Comparison of ENCODE assay signal across 8 mouse cellular contexts in the genomic region with DNA sequence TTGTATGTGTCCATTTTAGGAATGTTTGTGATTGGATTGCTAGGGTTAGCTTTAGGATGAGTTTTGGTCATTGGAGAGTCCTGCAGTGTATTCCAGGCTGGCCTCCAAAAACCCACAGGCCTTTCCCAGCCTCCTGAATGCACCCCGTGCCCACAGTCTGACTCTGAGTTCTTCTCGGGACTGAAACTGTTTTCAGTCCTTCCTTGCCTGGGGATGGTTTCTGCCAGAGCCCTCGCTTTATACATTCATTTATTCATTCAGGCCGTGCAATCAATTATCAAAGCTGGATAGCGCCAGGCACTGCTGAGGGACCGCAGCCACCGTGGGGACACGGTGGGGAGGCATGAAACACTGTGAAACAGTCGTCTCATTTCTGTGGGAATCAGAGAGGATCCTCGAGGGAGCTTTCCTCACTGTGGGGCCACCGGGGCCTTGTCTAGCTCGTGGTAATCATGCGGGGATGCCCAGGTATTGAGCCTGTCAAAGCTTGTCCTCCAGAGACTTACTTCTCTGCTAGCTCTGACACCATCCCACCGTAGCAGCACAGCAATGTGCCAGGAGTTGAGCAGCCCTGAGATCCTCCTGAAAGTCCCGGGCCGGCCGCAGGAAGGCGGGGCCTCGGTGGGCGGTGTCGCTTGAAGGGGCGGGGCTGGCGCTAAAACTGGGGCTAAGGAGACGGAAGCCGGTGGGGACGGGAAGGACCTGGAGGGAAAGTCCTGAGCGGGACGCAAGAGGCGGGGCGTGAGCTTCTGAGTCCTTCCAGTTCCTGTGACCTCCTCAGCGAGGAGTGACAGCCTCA. TPM values are rescaled to one million over a fixed set of nuclear protein-coding genes. Genes with fewer than 3 reads are reported as not detected.
DNase-seq lines count a peak whose midpoint lies in the region; ATAC-seq and TF ChIP-seq lines count a peak whose summit lies in the region.

No protein-coding gene starts in this region.

- peak overlapping the region; percentile 77 for H3K4me2 ChIP-seq in embryonic facial prominence, embryonic 11.5 days (ENCODE audit: low read depth, low read length)
- peak overlapping the region; percentile 90 for H3K4me2 ChIP-seq in liver, embryonic 16.5 days (ENCODE audit: low read depth, low read length)
- peak overlapping the region; percentile 60 for H3K4me2 ChIP-seq in neural tube, embryonic 11.5 days (ENCODE audit: low read depth)

- DNase-seq in 3T3-L1 (ENCODE audit: low read depth, low spot score) (peak; percentile 93), ZHBTc4 (ENCODE audit: low read depth, low spot score) (peak; percentile 98)
- DNase-seq in embryonic facial prominence, embryonic 11.5 days (ENCODE audit: low spot score): peak; percentile 93
- peak; percentile 97 for DNase-seq in heart, adult 8-10 months (ENCODE audit: low spot score)
- peak; percentile 97 for DNase-seq in kidney, adult 2 months
- peak; percentile 89 for DNase-seq in neural tube, embryonic 11.5 days (ENCODE audit: low spot score)

- WGBS in embryonic facial prominence, embryonic 11.5 days: 2% methylated on average over 31 of the region's 31 CpGs
- WGBS in kidney, adult 2 months: 4% methylated on average over 31 of the region's 31 CpGs
- WGBS in liver, embryonic 16.5 days (ENCODE audit: insufficient replicate concordance): 4% methylated on average over 31 of the region's 31 CpGs
- 2% methylated on average over 31 of the region's 31 CpGs for WGBS in neural tube, embryonic 11.5 days

- ATAC-seq in embryonic facial prominence, embryonic 11.5 days (replicated peaks; ENCODE audit: insufficient number of reproducible peaks, low FRiP score, low TSS enrichment, low read depth): peak; percentile 89
- peak; percentile 92 for ATAC-seq in liver, embryonic 16.5 days (ENCODE audit: low read depth)
- peak; percentile 72 for ATAC-seq in neural tube, embryonic 11.5 days (ENCODE audit: insufficient read depth, low FRiP score, low TSS enrichment)

- peak; percentile 85 for TF ChIP-seq POLR2A in kidney, adult 2 months (IDR thresholded peaks at IDR 0.05; ENCODE audit: low read depth, low read length)
- peak; percentile 44; the same call in 1 of the 2 replicates for TF ChIP-seq POLR2A in testis, adult 2 months (IDR thresholded peaks at IDR 0.05; ENCODE audit: control insufficient read depth, low read depth, low read length)

- H3K36me3 ChIP-seq in embryonic facial prominence, embryonic 11.5 days (replicated peaks; ENCODE audit: control insufficient read depth, insufficient read depth, low read depth, low read length): no peaks in the 10 kb centered on the region
- no peaks in the 10 kb centered on the region for H3K36me3 ChIP-seq in kidney, adult 2 months (ENCODE audit: control insufficient read depth, insufficient read depth, low read length)
- no peaks in the 10 kb centered on the region for H3K36me3 ChIP-seq in liver, embryonic 16.5 days (ENCODE audit: control insufficient read depth, insufficient read depth)
- H3K36me3 ChIP-seq in neural tube, embryonic 11.5 days (ENCODE audit: control insufficient read depth, insufficient read depth, low read length): no peaks in the 10 kb centered on the region
- no peaks in the 10 kb centered on the region for H3K36me3 ChIP-seq in testis, adult 2 months (ENCODE audit: control insufficient read depth, insufficient read depth, low read length)

- H3K4me1 ChIP-seq in embryonic facial prominence, embryonic 11.5 days (ENCODE audit: control insufficient read depth, insufficient read depth, low read length): no peaks in the 10 kb centered on the region
- no peaks in the 10 kb centered on the region for H3K4me1 ChIP-seq in kidney, adult 2 months (ENCODE audit: control insufficient read depth, insufficient read depth, low read length)
- peaks cover 7% of the 10 kb centered on the region for H3K4me1 ChIP-seq in liver, embryonic 16.5 days (ENCODE audit: control insufficient read depth, low read depth, low read length)
- peaks cover 5% of the 10 kb centered on the region; the same call in 1 of the 2 replicates for H3K4me1 ChIP-seq in neural tube, embryonic 11.5 days (ENCODE audit: control insufficient read depth, insufficient read depth, low read length)
- peaks cover 13% of the 10 kb centered on the region for H3K4me1 ChIP-seq in testis, adult 2 months (ENCODE audit: control insufficient read depth, insufficient read depth, low read length)

- H3K4me3 ChIP-seq in embryonic facial prominence, embryonic 11.5 days (ENCODE audit: low read depth, low read length): peak overlapping the region; percentile 45
- H3K4me3 ChIP-seq in kidney, adult 2 months (ENCODE audit: insufficient read depth, low read depth, low read length): peak overlapping the region; percentile 84
- peak overlapping the region; percentile 69 for H3K4me3 ChIP-seq in liver, embryonic 16.5 days (ENCODE audit: low read depth, low read length)
- H3K4me3 ChIP-seq in neural tube, embryonic 11.5 days (ENCODE audit: low read depth, low read length): peak overlapping the region; percentile 33
- H3K4me3 ChIP-seq in testis, adult 2 months (ENCODE audit: control insufficient read depth, low read depth, low read length): peak overlapping the region; percentile 83

- H3K9ac ChIP-seq in embryonic facial prominence, embryonic 11.5 days (replicated peaks; ENCODE audit: low read length): peak overlapping the region; percentile 77
- H3K9ac ChIP-seq in liver, embryonic 16.5 days (ENCODE audit: low read depth, low read length): peak overlapping the region; percentile 77
- peak overlapping the region; percentile 58 for H3K9ac ChIP-seq in neural tube, embryonic 11.5 days (ENCODE audit: low read length)

- TF ChIP-seq CTCF in kidney, adult 2 months (conservative IDR thresholded peaks at IDR 0.05; ENCODE audit: insufficient read depth, insufficient read length, low read depth, low read length): no peak
- TF ChIP-seq CTCF in testis, adult 2 months (IDR thresholded peaks at IDR 0.05; ENCODE audit: control insufficient read depth, insufficient read depth, insufficient replicate concordance, low read depth, low read length): no peak

- H3K27me3 ChIP-seq in embryonic facial prominence, embryonic 11.5 days (ENCODE audit: control insufficient read depth, insufficient read depth, low read length): no peaks in the 10 kb centered on the region
- no peaks in the 10 kb centered on the region for H3K27me3 ChIP-seq in kidney, adult 2 months (replicated peaks; ENCODE audit: control insufficient read depth, insufficient read depth, low read length)
- peaks cover 9% of the 10 kb centered on the region for H3K27me3 ChIP-seq in liver, embryonic 16.5 days (ENCODE audit: control insufficient read depth, insufficient read depth, low read depth, low read length)
- H3K27me3 ChIP-seq in neural tube, embryonic 11.5 days (ENCODE audit: control insufficient read depth, insufficient read depth, low read length): peaks cover 7% of the 10 kb centered on the region; the same call in 1 of the 2 replicates
- H3K27me3 ChIP-seq in testis, adult 2 months (ENCODE audit: control insufficient read depth, insufficient read depth, low read length): no peaks in the 10 kb centered on the region

- no peaks in the 10 kb centered on the region for H3K9me3 ChIP-seq in embryonic facial prominence, embryonic 11.5 days (replicated peaks; ENCODE audit: control insufficient read depth, low read length)
- H3K9me3 ChIP-seq in liver, embryonic 16.5 days (replicated peaks; ENCODE audit: control insufficient read depth, low read length): no peaks in the 10 kb centered on the region
- H3K9me3 ChIP-seq in neural tube, embryonic 11.5 days (ENCODE audit: control insufficient read depth, low read length): no peaks in the 10 kb centered on the region

- no peak overlapping the region for H3K27ac ChIP-seq in embryonic facial prominence, embryonic 11.5 days (replicated peaks; ENCODE audit: low read depth, low read length)
- peak overlapping the region; percentile 77 for H3K27ac ChIP-seq in kidney, adult 2 months (ENCODE audit: insufficient read depth, low read depth, low read length)
- 0 out of 2 replicates have a peak overlapping the region, but pooled peaks have one; percentile 46 for H3K27ac ChIP-seq in liver, embryonic 16.5 days (ENCODE audit: low read length)
- H3K27ac ChIP-seq in neural tube, embryonic 11.5 days (ENCODE audit: low read depth, low read length): no peak overlapping the region
- H3K27ac ChIP-seq in testis, adult 2 months (ENCODE audit: control insufficient read depth, insufficient read depth, low read depth, low read length): no peak overlapping the region

RNA-seq across cellular contexts. Expression of gene Serhl, which starts 10.4 kb away (rescaled TPM):
- polyA plus RNA-seq in embryonic facial prominence, embryonic 11.5 days (2014; fragmentation: Nextera tagmentation; extraction: Ambion mirVana): 43.5 and 48.0 TPM in 2 replicates
- 10 to 100 TPM; 47.4 to 64.0 (median 62.0) TPM for total RNA-seq in heart, adult 8-10 months (2022)
- polyA plus RNA-seq in kidney, adult 2 months (2012; rRNA removed): 106 and 124 TPM in 2 replicates
- polyA plus RNA-seq in liver, embryonic 16.5 days (2015; fragmentation: Nextera tagmentation; extraction: Ambion mirVana): 15.8 and 16.6 TPM in 2 replicates
- polyA plus RNA-seq in neural tube, embryonic 11.5 days (2014; fragmentation: Nextera tagmentation; extraction: Ambion mirVana): 40.3 and 45.1 TPM in 2 replicates
- polyA plus RNA-seq in testis, adult 2 months (2012; rRNA removed): 34.3 and 37.5 TPM in 2 replicates

RNA-seq across cellular contexts. Expression of gene Rrp7a, which starts 22.9 kb away (rescaled TPM):
- 56.1 and 57.9 TPM in 2 replicates for polyA plus RNA-seq in embryonic facial prominence, embryonic 11.5 days (2014; fragmentation: Nextera tagmentation; extraction: Ambion mirVana)
- total RNA-seq in heart, adult 8-10 months (2022): 10 to 100 TPM; 38.9 to 42.7 (median 40.5) TPM
- 110 and 126 TPM in 2 replicates for polyA plus RNA-seq in kidney, adult 2 months (2012; rRNA removed)
- 19.4 and 20.3 TPM in 2 replicates for polyA plus RNA-seq in liver, embryonic 16.5 days (2015; fragmentation: Nextera tagmentation; extraction: Ambion mirVana)
- 64.0 and 78.6 TPM in 2 replicates for polyA plus RNA-seq in neural tube, embryonic 11.5 days (2014; fragmentation: Nextera tagmentation; extraction: Ambion mirVana)
- polyA plus RNA-seq in testis, adult 2 months (2012; rRNA removed): 109 and 137 TPM in 2 replicates

RNA-seq across cellular contexts. Expression of gene Poldip3, which starts 49.5 kb away (rescaled TPM):
- 161 and 174 TPM in 2 replicates for polyA plus RNA-seq in embryonic facial prominence, embryonic 11.5 days (2014; fragmentation: Nextera tagmentation; extraction: Ambion mirVana)
- 10 to 100 TPM; 23.5 to 27.1 (median 26.2) TPM for total RNA-seq in heart, adult 8-10 months (2022)
- 45.9 and 47.2 TPM in 2 replicates for polyA plus RNA-seq in kidney, adult 2 months (2012; rRNA removed)
- 54.4 and 55.8 TPM in 2 replicates for polyA plus RNA-seq in liver, embryonic 16.5 days (2015; fragmentation: Nextera tagmentation; extraction: Ambion mirVana)
- polyA plus RNA-seq in neural tube, embryonic 11.5 days (2014; fragmentation: Nextera tagmentation; extraction: Ambion mirVana): 180 and 196 TPM in 2 replicates
- 45.2 TPM in 2 replicates for polyA plus RNA-seq in testis, adult 2 months (2012; rRNA removed)

Comparison
In these comparisons a context has a peak if more than half of its experiments do, and no peak if none do; other contexts are left out.
1. H3K27ac ChIP-seq: peak in kidney, adult 2 months (single experiment) and liver, embryonic 16.5 days (single experiment); none in embryonic facial prominence, embryonic 11.5 days (single experiment), neural tube, embryonic 11.5 days (single experiment) and testis, adult 2 months (single experiment).
2. H3K4me3 ChIP-seq: peak in every context shown above with its lines; median percentile 84 in kidney, adult 2 months; 83 in testis, adult 2 months; 69 in liver, embryonic 16.5 days; 45 in embryonic facial prominence, embryonic 11.5 days; 33 in neural tube, embryonic 11.5 days.
3. Peak in every context shown above with its lines, with median percentiles within 50 percentile points of each other: DNase-seq, ATAC-seq, H3K4me2 ChIP-seq and H3K9ac ChIP-seq.